Mouse (Mus musculus): ENCODE measurements around the gene Mpc1.

- TF ChIP-seq MYOG (IDR thresholded peaks at IDR 0.05; ENCODE audit: control insufficient read depth, extremely low read depth, insufficient read length) (no peak), CTCF (IDR thresholded peaks at IDR 0.05; ENCODE audit: control insufficient read depth, insufficient read depth, insufficient read length) (no peak), FOSL1 (IDR thresholded peaks at IDR 0.05; ENCODE audit: insufficient read depth, low read length, poor library complexity, severe bottlenecking) (no peak), MYOD1 (IDR thresholded peaks at IDR 0.05; ENCODE audit: control insufficient read depth, insufficient read length, low read depth) (no peak), MAX (IDR thresholded peaks at IDR 0.05) (no peak)
Observed at GRCm38 (mm10) chr17:8343416-8343815, 60.7 kb downstream of the Mpc1 start.

All from C2C12 (cell line).